Mouse (Mus musculus) gastrocnemius, postnatal 25 days (tissue): ENCODE measurements around the gene Tmem132d. TPM values are rescaled to one million over a fixed set of nuclear protein-coding genes. Genes with fewer than 3 reads are reported as not detected.
"Not testable (repeated sequence)": the region's sequence is repeated elsewhere in the genome, so short reads cannot be mapped to it uniquely, and the experiment has no call there.

Source experiments
- DNase-seq: peaks from one replicate; pipeline ENCODE4 v3.0.0; 2022
- total RNA-seq, 2 experiments: library from RNA; stranded (reverse); gene quantifications; 1 replicate in 1 of 2; 2 replicates in 1 of 2; pipeline ENCODE4 v1.2.3; 2021

Gene Tmem132d
- total RNA-seq, 2 experiments from 2014 or later: 0.05 TPM; not detected in 1

- DNase-seq: no peak
Observed at GRCm38 (mm10) chr5:127756671-127757423, 676.0 kb downstream of the Tmem132d start.

GRCm38 (mm10) chr5:127756011-127756410 is 676.9 kb downstream of the Tmem132d start:
- DNase-seq: no peak

GRCm38 (mm10) chr5:127755594-127755993 is 677.3 kb downstream of the Tmem132d start:
- no peak for DNase-seq

- no peak for DNase-seq
Observed at GRCm38 (mm10) chr5:127751262-127751975, 681.5 kb downstream of the Tmem132d start.

GRCm38 (mm10) chr5:127749540-127749939 is 683.3 kb downstream of the Tmem132d start:
- not testable (repeated sequence) for DNase-seq

- DNase-seq: no peak
Observed at GRCm38 (mm10) chr5:127741331-127741730, 691.5 kb downstream of the Tmem132d start.

Other genes starting within 250 kb of the Tmem132d start
- 1 to 10 TPM; 3.3 to 4.2 TPM for gene Fzd10, start 167.8 kb upstream of the Tmem132d start, total RNA-seq